Mouse (Mus musculus): ENCODE data around the gene Borcs8.

GRCm38 (mm10) chr8:70114488-70114887 lies 24.8 kb upstream of the Borcs8 start:
- TF ChIP-seq CTCF (IDR thresholded peaks at IDR 0.05; ENCODE audit: borderline replicate concordance, insufficient read depth, low read depth, low read length) (no peak), POLR2A (IDR thresholded peaks at IDR 0.05; ENCODE audit: borderline replicate concordance, insufficient read depth, low read length) (no peak)

Data from cerebellum, adult 2 months (tissue).